Mouse (Mus musculus): ENCODE results near the gene Mcemp1. TPM values are rescaled to one million over a fixed set of nuclear protein-coding genes. Genes with fewer than 3 reads are reported as not detected.

The Mcemp1 gene
- total RNA-seq, 2 experiments from 2014 or later = 0.33 TPM; not detected in 1

Other genes with a start within 250 kb of the Mcemp1 start
- gene Pex11g, start 198.1 kb upstream of the Mcemp1 start, total RNA-seq (2021) = 1 to 10 TPM in 1 of 2 experiments, under 1 TPM in 1; 0.91 to 1.8 TPM
- under 1 TPM in 1 of 2 experiments, not detected in 1; 0.28 TPM for gene Tex45, start 194.9 kb upstream of the Mcemp1 start, total RNA-seq (2021)
- 10 to 100 TPM; 25.3 to 27.4 TPM for gene Zfp358, start 172.6 kb upstream of the Mcemp1 start, total RNA-seq (2021)
- gene Mcoln1, start 165.3 kb upstream of the Mcemp1 start, total RNA-seq (2021) = 10 to 100 TPM; 63.3 to 77.4 TPM
- 10 to 100 TPM; 64.8 to 71.0 TPM for gene Pnpla6, start 150.4 kb upstream of the Mcemp1 start, total RNA-seq (2021)
- gene C330021F23Rik, start 97.8 kb upstream of the Mcemp1 start, total RNA-seq (2021) = not detected
- 10 to 100 TPM; 45.8 to 49.8 TPM for gene Camsap3, start 78.5 kb upstream of the Mcemp1 start, total RNA-seq (2021)
- 10 to 100 TPM; 33.1 to 34.9 TPM for gene Xab2, start 44.4 kb upstream of the Mcemp1 start, total RNA-seq (2021)
- 10 to 100 TPM; 80.0 to 95.8 TPM for gene Pet100, start 44.2 kb upstream of the Mcemp1 start, total RNA-seq (2021)
- gene Pcp2, start 40.2 kb upstream of the Mcemp1 start, total RNA-seq (2021) = 1 to 10 TPM in 1 of 2 experiments, not detected in 1; 2.1 TPM
- 10 to 100 TPM; 34.0 to 51.8 TPM for gene Stxbp2, start 34.8 kb upstream of the Mcemp1 start, total RNA-seq (2021)
- gene Retn, start 10.0 kb upstream of the Mcemp1 start, total RNA-seq (2021) = under 1 TPM; 0.39 to 0.45 TPM
- 10 to 100 TPM; 19.8 to 23.4 TPM for gene Fcor, start 6.6 kb downstream of the Mcemp1 start, total RNA-seq (2021)
- gene Trappc5, start 10.5 kb downstream of the Mcemp1 start, total RNA-seq (2021) = 10 to 100 TPM; 27.9 to 28.5 TPM
- not detected for gene Fcer2a, start 28.4 kb downstream of the Mcemp1 start, total RNA-seq (2021)
- gene Clec4g, start 54.9 kb downstream of the Mcemp1 start, total RNA-seq (2021) = not detected
- not detected for gene Cd209a, start 83.2 kb downstream of the Mcemp1 start, total RNA-seq (2021)
- not detected for gene Cd209e, start 188.6 kb downstream of the Mcemp1 start, total RNA-seq (2021)
- gene Cd209d, start 212.8 kb downstream of the Mcemp1 start, total RNA-seq (2021) = not detected